Mouse (Mus musculus) adrenal gland, postnatal 4 days (tissue): Measurements from ENCODE around the gene Rgl3. TPM values are rescaled to one million over a fixed set of nuclear protein-coding genes. Genes with fewer than 3 reads are reported as not detected.

Experiments
- DNase-seq, 2 experiments: peaks; one replicate each; pipeline ENCODE4 v3.0.0; 2021 to 2022; ENCODE audit warnings: low spot score in 2 of 2, mixed read lengths in 2 of 2
- total RNA-seq, 2 experiments: library from RNA; stranded (reverse); gene quantifications; 2 replicates each; pipeline ENCODE4 v1.2.3; 2021

The Rgl3 gene
- total RNA-seq, 2 experiments from 2014 or later, result 26.1 to 36.2 TPM

- DNase-seq, result no peak
Observed at GRCm38 (mm10) chr9:21951977-21952376, 37.3 kb downstream of the Rgl3 start.

GRCm38 (mm10) chr9:21950322-21950721 is 38.9 kb downstream of the Rgl3 start:
- DNase-seq, result peak; percentile 53 to 61

GRCm38 (mm10) chr9:21948790-21949189 is 40.5 kb downstream of the Rgl3 start:
- DNase-seq, result no peak

- DNase-seq, result no peak
Observed at GRCm38 (mm10) chr9:21948146-21948545, 41.1 kb downstream of the Rgl3 start.

- no peak for DNase-seq
Observed at GRCm38 (mm10) chr9:21947540-21948130, 41.6 kb downstream of the Rgl3 start.

GRCm38 (mm10) chr9:21944267-21944666 is 45.0 kb downstream of the Rgl3 start:
- no peak for DNase-seq

- DNase-seq, result no peak
Observed at GRCm38 (mm10) chr9:21943638-21944037, 45.6 kb downstream of the Rgl3 start.

- DNase-seq, result no peak
Observed at GRCm38 (mm10) chr9:21943046-21943445, 46.2 kb downstream of the Rgl3 start.

- no peak for DNase-seq
Observed at GRCm38 (mm10) chr9:21938234-21938855, 50.9 kb downstream of the Rgl3 start.

GRCm38 (mm10) chr9:21937711-21938175 is 51.5 kb downstream of the Rgl3 start:
- DNase-seq, result no peak

GRCm38 (mm10) chr9:21936692-21937570 is 52.3 kb downstream of the Rgl3 start, which contains the start of gene Plppr2:
TSS of gene Plppr2 (plus strand) at chr9:21937033.
- DNase-seq, result peak; percentile 87 to 98

GRCm38 (mm10) chr9:21935466-21936131 is 53.6 kb downstream of the Rgl3 start:
- DNase-seq, result no peak

GRCm38 (mm10) chr9:21934021-21934420 is 55.2 kb downstream of the Rgl3 start:
- no peak for DNase-seq

- DNase-seq, result no peak
Observed at GRCm38 (mm10) chr9:21932445-21933137, 56.7 kb downstream of the Rgl3 start.

- DNase-seq, result no peak
Observed at GRCm38 (mm10) chr9:21932006-21932405, 57.2 kb downstream of the Rgl3 start.

GRCm38 (mm10) chr9:21929208-21929607 is 60.0 kb downstream of the Rgl3 start:
- no peak for DNase-seq

GRCm38 (mm10) chr9:21927208-21927753 is 62.0 kb downstream of the Rgl3 start, which contains the start of the genes Ccdc159 and Tmem205:
TSS of gene Ccdc159 (plus strand) at chr9:21927471.
TSS of gene Tmem205 (minus strand) at chr9:21927556.
- DNase-seq, result peak; percentile 71 to 82

GRCm38 (mm10) chr9:21926784-21927183 is 62.5 kb downstream of the Rgl3 start:
- DNase-seq, result no peak

- DNase-seq, result no peak
Observed at GRCm38 (mm10) chr9:21926155-21926554, 63.1 kb downstream of the Rgl3 start.

- no peak for DNase-seq
Observed at GRCm38 (mm10) chr9:21925506-21925905, 63.7 kb downstream of the Rgl3 start.
